Mouse (Mus musculus) liver, embryonic 14.5 days (tissue): ENCODE results near the gene Brd3. TPM values are rescaled to one million over a fixed set of nuclear protein-coding genes. Genes with fewer than 3 reads are reported as not detected.

Experiments
- ATAC-seq: fragments of 200-750 bp; cut with Nextera tagmentation; 2 replicates; pipeline ENCODE4 v1.8.0; 2017; ENCODE audit warnings: moderate number of reproducible peaks, mild to moderate bottlenecking, moderate library complexity; ENCODE audit not compliant: insufficient read depth
- DNase-seq, 3 experiments: peaks; one replicate each; pipeline ENCODE4 v3.0.0-alpha.2; 2012 to 2013; ENCODE audit warnings: low read depth in 3 of 3, low spot score in 3 of 3
- H3K27ac ChIP-seq: fragments of 300-500 bp; sonication (generic); 2 replicates; pipeline ENCODE4 v1.5.1; 2014; ENCODE audit warnings: moderate library complexity, mild to moderate bottlenecking, control low read depth, inconsistent platforms
- H3K27me3 ChIP-seq: fragments of 300-500 bp; sonication (generic); 2 replicates; pipeline ENCODE4 v1.6.1; 2014; ENCODE audit warnings: mild to moderate bottlenecking, low read length, moderate library complexity; ENCODE audit not compliant: control insufficient read depth, insufficient read depth
- H3K36me3 ChIP-seq: fragments of 300-500 bp; sonication (generic); replicated peaks from 2 replicates; pipeline ENCODE4 v1.6.1; 2014; ENCODE audit warnings: low read depth; ENCODE audit not compliant: control insufficient read depth, insufficient read depth
- H3K4me1 ChIP-seq, 2 experiments: fragments of 200-500 bp in 1 of 2; fragments of 300-500 bp in 1 of 2; sonication (generic) in 1 of 2; replicated peaks; 2 replicates each; pipeline ENCODE4 v1.6.1; 2012 to 2014; ENCODE audit warnings: antibody characterized with exemption in 1 of 2, inconsistent platforms in 1 of 2, low read length in 1 of 2; ENCODE audit not compliant: control insufficient read depth in 2 of 2, insufficient read depth in 2 of 2
- H3K4me2 ChIP-seq: fragments of 300-500 bp; sonication (generic); 2 replicates; pipeline ENCODE4 v1.6.1; 2014; ENCODE audit warnings: low read depth, mild to moderate bottlenecking, control low read depth, moderate library complexity
- H3K4me3 ChIP-seq, 2 experiments: fragments of 200-500 bp in 1 of 2; fragments of 300-500 bp in 1 of 2; sonication (generic) in 1 of 2; 2 replicates each; pipeline ENCODE4 v1.5.1; 2012 to 2014; ENCODE audit warnings: low read depth in 2 of 2, low read length in 2 of 2, mild to moderate bottlenecking in 2 of 2, control low read depth in 1 of 2, inconsistent platforms in 1 of 2, moderate library complexity in 1 of 2; ENCODE audit not compliant: insufficient read depth in 1 of 2
- H3K9ac ChIP-seq: fragments of 300-500 bp; sonication (generic); replicated peaks from 2 replicates; pipeline ENCODE4 v1.6.1; 2014; ENCODE audit warnings: mild to moderate bottlenecking, control low read depth, moderate library complexity
- H3K9me3 ChIP-seq: fragments of 300-500 bp; sonication (generic); 2 replicates; pipeline ENCODE4 v1.6.1; 2016; ENCODE audit warnings: low read length, mixed read lengths; ENCODE audit not compliant: control insufficient read depth
- CTCF ChIP-seq: IDR thresholded peaks from 2 replicates; pipeline ENCODE4 v1.5.1; 2016; ENCODE audit warnings: antibody characterized with exemption, low read depth, control low read depth
- EP300 ChIP-seq: IDR thresholded peaks from 2 replicates; pipeline ENCODE4 v1.6.1; 2016; ENCODE audit warnings: antibody characterized with exemption, low read depth
- WGBS: fragments of 180-500 bp; shearing (Covaris S2); extraction: QIAGEN DNeasy Blood & Tissue Kit; methylation state at CpG from one replicate; pipeline ENCODE4 v1.1.7; 2014; ENCODE audit not compliant: insufficient replicate concordance; 5-methylcytosine and 5-hydroxymethylcytosine counted together
- microRNA-seq: library from miRNA; unstranded; fragments of <30 nt; microRNA quantifications from one replicate; pipeline ENCODE4, GENCODE M21; 2016
- polyA plus RNA-seq, 2 experiments: library from polyadenylated mRNA; depleted of rRNA in 1 of 2; stranded (reverse) in 1 of 2; unstranded in 1 of 2; fragments of >200 nt; fragmentation: Nextera tagmentation in 1 of 2; extraction: Ambion mirVana in 1 of 2; gene quantifications; 2 replicates each; pipeline versions ENCODE4 v1.2.1 to v1.2.3; 2012 to 2014

Gene Brd3
- polyA plus RNA-seq, 2 experiments: 9.5 to 24.4 TPM

DNA sequence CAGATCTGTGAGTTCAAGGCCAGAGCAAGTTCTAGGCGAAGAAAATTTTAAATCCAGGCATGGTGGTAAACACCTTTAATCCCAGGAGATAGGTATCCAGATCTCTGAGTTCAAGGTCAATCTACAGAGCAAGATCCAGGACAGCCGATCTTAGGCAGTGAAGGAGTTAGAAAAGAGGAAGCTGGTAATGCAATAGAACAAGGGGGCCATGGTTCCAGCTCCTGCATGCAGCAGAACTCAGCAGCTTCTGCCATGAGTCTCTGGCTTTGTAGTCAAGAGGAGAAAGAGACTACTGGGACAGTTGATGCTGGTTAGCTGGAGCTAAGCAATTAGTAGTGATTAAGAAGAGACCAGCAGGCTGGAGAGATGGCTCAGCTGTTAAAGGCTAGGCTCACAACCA, 105.9 kb downstream of the Brd3 start:
- H3K27me3 ChIP-seq: no peaks in the 10 kb centered on the region
- no peak overlapping the region for H3K9ac ChIP-seq
- WGBS: 50% methylated on average over 2 of the region's 2 CpGs
- H3K4me2 ChIP-seq: no peak overlapping the region
- no peak for DNase-seq
- no peak for ATAC-seq
- peaks cover 0 to 17% of the 10 kb centered on the region in 2 experiments; a peak in 3 of 4 replicates for H3K4me1 ChIP-seq
- TF ChIP-seq CTCF: no peak
- no peak for TF ChIP-seq EP300
- H3K9me3 ChIP-seq: no peaks in the 10 kb centered on the region
- no peaks in the 10 kb centered on the region for H3K36me3 ChIP-seq
- H3K4me3 ChIP-seq: no peak overlapping the region
- H3K27ac ChIP-seq: no peak overlapping the region

DNA sequence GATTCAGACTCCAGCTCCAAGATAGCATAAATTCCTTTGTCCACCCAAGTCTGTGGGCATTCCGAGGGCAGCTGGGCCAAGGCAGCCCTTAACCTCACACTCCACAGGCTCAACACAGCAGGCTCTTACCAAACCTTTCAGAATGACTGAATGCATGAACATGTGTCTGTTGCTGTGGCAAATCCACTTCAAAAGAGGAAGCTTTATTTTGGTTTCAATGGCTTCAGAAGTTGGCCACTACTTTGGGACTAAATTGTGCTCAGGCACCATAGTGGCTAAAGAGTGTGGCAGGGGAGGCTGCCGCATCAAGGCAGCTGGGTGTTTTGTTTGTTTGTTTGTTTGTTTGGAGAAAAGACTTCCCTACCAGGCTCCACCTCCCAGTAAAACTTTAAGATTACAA, 107.4 kb downstream of the Brd3 start:
- H3K4me1 ChIP-seq: peaks cover 0 to 12% of the 10 kb centered on the region in 2 experiments; a peak in 3 of 4 replicates
- no peaks in the 10 kb centered on the region for H3K27me3 ChIP-seq
- DNase-seq: no peak
- no peaks in the 10 kb centered on the region for H3K36me3 ChIP-seq
- TF ChIP-seq EP300 (no peak), CTCF (no peak)
- H3K9ac ChIP-seq: no peak overlapping the region
- no peak overlapping the region for H3K27ac ChIP-seq
- 82% methylated on average over 2 of the region's 2 CpGs for WGBS
- no peak for ATAC-seq
- no peaks in the 10 kb centered on the region for H3K9me3 ChIP-seq
- H3K4me3 ChIP-seq: no peak overlapping the region
- H3K4me2 ChIP-seq: no peak overlapping the region

DNA sequence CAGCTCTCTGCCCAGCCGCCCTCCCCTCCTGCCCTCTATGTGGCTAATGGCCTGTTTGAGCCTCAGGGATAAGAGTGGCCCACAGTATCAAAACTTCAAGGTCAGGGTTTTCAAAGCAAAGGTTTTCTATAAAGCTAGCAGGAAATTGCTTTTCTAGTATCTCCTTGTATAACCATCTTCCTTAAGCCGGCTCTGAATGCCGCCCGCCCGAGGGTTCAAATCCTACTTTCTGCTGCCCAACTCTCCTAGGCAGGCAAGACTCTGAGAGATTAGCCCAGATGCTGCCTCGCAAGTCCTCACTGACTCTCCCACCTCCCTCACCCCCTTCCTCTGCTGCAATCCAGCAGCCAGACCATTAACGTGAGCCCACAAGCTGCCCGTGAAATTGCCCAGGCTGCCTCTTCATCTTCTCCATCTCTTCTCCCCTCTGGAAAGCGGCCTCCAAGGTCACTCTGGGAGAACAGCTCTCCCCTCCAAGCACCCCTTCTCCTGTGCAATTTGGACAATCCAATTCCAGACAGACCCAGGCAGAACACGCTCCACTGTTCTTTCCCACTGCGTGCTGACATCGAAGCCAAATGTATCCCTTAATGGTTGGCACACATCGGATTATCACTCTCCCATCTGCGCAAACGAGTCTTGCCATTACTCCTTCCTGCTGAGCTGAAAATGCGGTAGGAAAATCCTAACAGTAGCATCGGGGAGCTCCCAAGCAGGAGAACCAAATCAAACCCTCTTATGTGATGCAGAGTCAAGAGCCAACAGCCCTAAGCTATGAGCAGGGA, 110.6 kb downstream of the Brd3 start:
- no peak overlapping the region for H3K9ac ChIP-seq
- 72% methylated on average over 17 of the region's 17 CpGs for WGBS
- H3K36me3 ChIP-seq: no peaks in the 10 kb centered on the region
- H3K4me2 ChIP-seq: no peak overlapping the region
- no peak for ATAC-seq
- H3K4me1 ChIP-seq: no peaks in the 10 kb centered on the region; a peak in 1 of 4 replicates
- TF ChIP-seq CTCF: no peak
- no peak for TF ChIP-seq EP300
- no peak overlapping the region for H3K4me3 ChIP-seq
- no peaks in the 10 kb centered on the region for H3K27me3 ChIP-seq
- H3K27ac ChIP-seq: no peak overlapping the region
- no peaks in the 10 kb centered on the region for H3K9me3 ChIP-seq
- no peak for DNase-seq

Small RNA genes lying within 50 kb of the gene (microRNA-seq; reads per million reads assigned to microRNA genes)
- gene Gm24049: not detected
- not detected for gene Mir7578

Other genes starting within 250 kb of the Brd3 start
- 5.2 and 5.8 TPM in 2 replicates for gene Vav2, start 80.6 kb downstream of the Brd3 start, polyA plus RNA-seq (2012; rRNA removed)
- 2.8 and 3.0 TPM in 2 replicates for gene Vav2, start 80.6 kb downstream of the Brd3 start, polyA plus RNA-seq (2014; fragmentation: Nextera tagmentation; extraction: Ambion mirVana)
- 0.29 and 0.39 TPM in 2 replicates for gene Brd3os, start 65.3 kb downstream of the Brd3 start, polyA plus RNA-seq (2012; rRNA removed)
- 0.33 and 0.44 TPM in 2 replicates for gene Brd3os, start 65.3 kb downstream of the Brd3 start, polyA plus RNA-seq (2014; fragmentation: Nextera tagmentation; extraction: Ambion mirVana)
- gene Wdr5, start 7.5 kb upstream of the Brd3 start, polyA plus RNA-seq (2012; rRNA removed): 19.7 and 24.4 TPM in 2 replicates
- gene Wdr5, start 7.5 kb upstream of the Brd3 start, polyA plus RNA-seq (2014; fragmentation: Nextera tagmentation; extraction: Ambion mirVana): 23.6 and 27.4 TPM in 2 replicates
- 7.1 and 7.5 TPM in 2 replicates for gene Rxra, start 168.8 kb upstream of the Brd3 start, polyA plus RNA-seq (2012; rRNA removed)
- 2.4 and 2.9 TPM in 2 replicates for gene Rxra, start 168.8 kb upstream of the Brd3 start, polyA plus RNA-seq (2014; fragmentation: Nextera tagmentation; extraction: Ambion mirVana)